Mouse (Mus musculus): ENCODE measurements at regions not wholly inside any gene's neighbourhood (a gene's known extent, or its start where the extent isn't known, plus 50 kb on each side); places are given as distances from the start of the nearest gene placed in this dataset.

- no peak for DNase-seq (ENCODE audit: low read depth, low spot score)
- no peaks in the 10 kb centered on the region for H3K27me3 ChIP-seq (ENCODE audit: control insufficient read depth, insufficient read depth, low read length, poor library complexity, severe bottlenecking)
- H3K36me3 ChIP-seq (ENCODE audit: control insufficient read depth, insufficient read depth, low read length, poor library complexity, severe bottlenecking): 0 out of 2 replicates have a peak, but pooled peaks cover 2% of the 10 kb centered on the region
Measured at GRCm38 (mm10) chr15:68344652-68345051, 1843.9 kb upstream of the Lrrc6 start.

- no peak for DNase-seq (ENCODE audit: low read depth, low spot score)
- no peaks in the 10 kb centered on the region for H3K27me3 ChIP-seq (ENCODE audit: control insufficient read depth, insufficient read depth, low read length, poor library complexity, severe bottlenecking)
- 0 out of 2 replicates have a peak, but pooled peaks cover 2% of the 10 kb centered on the region for H3K36me3 ChIP-seq (ENCODE audit: control insufficient read depth, insufficient read depth, low read length, poor library complexity, severe bottlenecking)
Measured at GRCm38 (mm10) chr15:68342542-68342941, 1841.8 kb upstream of the Lrrc6 start.

- Histone ChIP-seq H3K36me3 (ENCODE audit: control insufficient read depth, insufficient read depth, low read length, poor library complexity, severe bottlenecking) (0 out of 2 replicates have a peak, but pooled peaks cover 2% of the 10 kb centered on the region), H3K27me3 (ENCODE audit: control insufficient read depth, insufficient read depth, low read length, poor library complexity, severe bottlenecking) (no peaks in the 10 kb centered on the region)
- no peak for DNase-seq (ENCODE audit: low read depth, low spot score)
Measured at GRCm38 (mm10) chr15:68341056-68341455, 1840.3 kb upstream of the Lrrc6 start.

GRCm38 (mm10) chr15:68337264-68337663 is 1836.6 kb upstream of the Lrrc6 start:
- Histone ChIP-seq H3K27me3 (ENCODE audit: control insufficient read depth, insufficient read depth, low read length, poor library complexity, severe bottlenecking) (no peaks in the 10 kb centered on the region), H3K36me3 (ENCODE audit: control insufficient read depth, insufficient read depth, low read length, poor library complexity, severe bottlenecking) (0 out of 2 replicates have a peak, but pooled peaks cover 2% of the 10 kb centered on the region)
- no peak for DNase-seq (ENCODE audit: low read depth, low spot score)

- DNase-seq (ENCODE audit: low read depth, low spot score): no peak
- Histone ChIP-seq H3K36me3 (ENCODE audit: control insufficient read depth, insufficient read depth, low read length, poor library complexity, severe bottlenecking) (no peaks in the 10 kb centered on the region), H3K27me3 (ENCODE audit: control insufficient read depth, insufficient read depth, low read length, poor library complexity, severe bottlenecking) (no peaks in the 10 kb centered on the region)
Measured at GRCm38 (mm10) chr15:68335837-68336236, 1835.1 kb upstream of the Lrrc6 start.

- H3K36me3 ChIP-seq (ENCODE audit: control insufficient read depth, insufficient read depth, low read length, poor library complexity, severe bottlenecking): no peaks in the 10 kb centered on the region
- DNase-seq (ENCODE audit: low read depth, low spot score): no peak
- H3K27me3 ChIP-seq (ENCODE audit: control insufficient read depth, insufficient read depth, low read length, poor library complexity, severe bottlenecking): no peaks in the 10 kb centered on the region
Measured at GRCm38 (mm10) chr15:68316116-68316515, 1815.4 kb upstream of the Lrrc6 start.
